Mouse (Mus musculus): Measurements from ENCODE around the gene Olfr649. TPM values are rescaled to one million over a fixed set of nuclear protein-coding genes. Genes with fewer than 3 reads are reported as not detected.

The Olfr649 gene
- polyA plus RNA-seq, 1 experiment from 2014 or later: not detected

- Histone ChIP-seq H3K36me3 (ENCODE audit: control insufficient read depth, insufficient read depth, low read length) (no peaks in the 10 kb centered on the region), H3K27ac (ENCODE audit: low read depth, low read length) (no peak within 1 kb of the TSS), H3K9me3 (replicated peaks; ENCODE audit: control insufficient read depth, low read length) (no peaks in the 10 kb centered on the region), H3K9ac (ENCODE audit: low read length) (no peak within 1 kb of the TSS), H3K4me2 (ENCODE audit: low read length) (no peak within 1 kb of the TSS), H3K27me3 (replicated peaks; ENCODE audit: control insufficient read depth, insufficient read depth, low read length) (no peaks in the 10 kb centered on the region), H3K4me3 (ENCODE audit: low read depth, low read length) (no peak within 1 kb of the TSS), H3K4me1 (ENCODE audit: control insufficient read depth, insufficient read depth, low read length) (no peaks in the 10 kb centered on the region)
- DNase-seq (ENCODE audit: low spot score) (no peak), ATAC-seq (no peak)
- 83% methylated on average over 2 of the region's 2 CpGs for WGBS
Observed at GRCm38 (mm10) chr7:104150456-104150855, 45.3 kb downstream of the Olfr649 start, which contains the start of gene Ubqlnl. TSS of gene Ubqlnl (minus strand) at chr7:104150556.

- Histone ChIP-seq H3K4me1 (ENCODE audit: control insufficient read depth, insufficient read depth, low read length) (no peaks in the 10 kb centered on the region), H3K9ac (ENCODE audit: low read length) (no peak within 1 kb of the TSS), H3K36me3 (ENCODE audit: control insufficient read depth, insufficient read depth, low read length) (no peaks in the 10 kb centered on the region), H3K4me3 (ENCODE audit: low read depth, low read length) (no peak within 1 kb of the TSS), H3K27ac (ENCODE audit: low read depth, low read length) (no peak within 1 kb of the TSS), H3K9me3 (replicated peaks; ENCODE audit: control insufficient read depth, low read length) (no peaks in the 10 kb centered on the region), H3K27me3 (replicated peaks; ENCODE audit: control insufficient read depth, insufficient read depth, low read length) (no peaks in the 10 kb centered on the region), H3K4me2 (ENCODE audit: low read length) (no peak within 1 kb of the TSS)
- WGBS: 87% methylated on average over 3 of the region's 3 CpGs
- no peak for DNase-seq (ENCODE audit: low spot score)
- no peak for ATAC-seq
Observed at GRCm38 (mm10) chr7:104143179-104143578, 52.6 kb downstream of the Olfr649 start, which contains the start of gene Ubqln3. TSS of gene Ubqln3 (minus strand) at chr7:104143279.

Other genes with a start within 250 kb of the Olfr649 start
- gene Olfr635, start 224.8 kb downstream of the Olfr649 start, polyA plus RNA-seq (2014; fragmentation: Nextera tagmentation; extraction: Ambion mirVana): not detected in 2 replicates
- gene Olfr638, start 197.2 kb downstream of the Olfr649 start, polyA plus RNA-seq (2014; fragmentation: Nextera tagmentation; extraction: Ambion mirVana): not detected in 2 replicates
- gene Olfr639, start 178.7 kb downstream of the Olfr649 start, polyA plus RNA-seq (2014; fragmentation: Nextera tagmentation; extraction: Ambion mirVana): not detected in 2 replicates
- not detected in 2 replicates for gene Olfr640, start 170.4 kb downstream of the Olfr649 start, polyA plus RNA-seq (2014; fragmentation: Nextera tagmentation; extraction: Ambion mirVana)
- gene Olfr641, start 160.5 kb downstream of the Olfr649 start, polyA plus RNA-seq (2014; fragmentation: Nextera tagmentation; extraction: Ambion mirVana): not detected in 2 replicates
- not detected in 2 replicates for gene Olfr642, start 143.3 kb downstream of the Olfr649 start, polyA plus RNA-seq (2014; fragmentation: Nextera tagmentation; extraction: Ambion mirVana)
- not detected in 2 replicates for gene 4930516K23Rik, start 134.5 kb downstream of the Olfr649 start, polyA plus RNA-seq (2014; fragmentation: Nextera tagmentation; extraction: Ambion mirVana)
- gene Olfr644, start 124.1 kb downstream of the Olfr649 start, polyA plus RNA-seq (2014; fragmentation: Nextera tagmentation; extraction: Ambion mirVana): not detected in 2 replicates
- not detected in 2 replicates for gene Olfr645, start 110.5 kb downstream of the Olfr649 start, polyA plus RNA-seq (2014; fragmentation: Nextera tagmentation; extraction: Ambion mirVana)
- not detected in 2 replicates for gene Olfr646, start 91.1 kb downstream of the Olfr649 start, polyA plus RNA-seq (2014; fragmentation: Nextera tagmentation; extraction: Ambion mirVana)
- gene Ubqln5, start 66.2 kb downstream of the Olfr649 start, polyA plus RNA-seq (2014; fragmentation: Nextera tagmentation; extraction: Ambion mirVana): not detected in 2 replicates
- gene Olfr643, start 58.6 kb downstream of the Olfr649 start, polyA plus RNA-seq (2014; fragmentation: Nextera tagmentation; extraction: Ambion mirVana): not detected in 2 replicates
- gene Ubqln3, start 52.7 kb downstream of the Olfr649 start, polyA plus RNA-seq (2014; fragmentation: Nextera tagmentation; extraction: Ambion mirVana): not detected in 2 replicates
- not detected in 2 replicates for gene Ubqlnl, start 45.4 kb downstream of the Olfr649 start, polyA plus RNA-seq (2014; fragmentation: Nextera tagmentation; extraction: Ambion mirVana)
- not detected in 2 replicates for gene Olfm5, start 31.2 kb downstream of the Olfr649 start, polyA plus RNA-seq (2014; fragmentation: Nextera tagmentation; extraction: Ambion mirVana)
- 0.27 and 0.33 TPM in 2 replicates for gene Olfr648, start 12.6 kb downstream of the Olfr649 start, polyA plus RNA-seq (2014; fragmentation: Nextera tagmentation; extraction: Ambion mirVana)
- gene Trim6, start 22.8 kb upstream of the Olfr649 start, polyA plus RNA-seq (2014; fragmentation: Nextera tagmentation; extraction: Ambion mirVana): 0.27 TPM in 1 of 2 replicates, not detected in the other
- 0.47 and 0.53 TPM in 2 replicates for gene Trim34a, start 48.5 kb upstream of the Olfr649 start, polyA plus RNA-seq (2014; fragmentation: Nextera tagmentation; extraction: Ambion mirVana)
- gene Trim5, start 92.1 kb upstream of the Olfr649 start, polyA plus RNA-seq (2014; fragmentation: Nextera tagmentation; extraction: Ambion mirVana): 0.07 TPM in 1 of 2 replicates, not detected in the other
- 1.4 and 1.7 TPM in 2 replicates for gene Trim12a, start 119.5 kb upstream of the Olfr649 start, polyA plus RNA-seq (2014; fragmentation: Nextera tagmentation; extraction: Ambion mirVana)
- not detected in 2 replicates for gene Trim34b, start 133.5 kb upstream of the Olfr649 start, polyA plus RNA-seq (2014; fragmentation: Nextera tagmentation; extraction: Ambion mirVana)
- 0.48 and 0.95 TPM in 2 replicates for gene Trim12c, start 157.4 kb upstream of the Olfr649 start, polyA plus RNA-seq (2014; fragmentation: Nextera tagmentation; extraction: Ambion mirVana)
- gene Trim30b, start 173.9 kb upstream of the Olfr649 start, polyA plus RNA-seq (2014; fragmentation: Nextera tagmentation; extraction: Ambion mirVana): not detected in 2 replicates
- not detected in 2 replicates for gene Trim30c, start 204.9 kb upstream of the Olfr649 start, polyA plus RNA-seq (2014; fragmentation: Nextera tagmentation; extraction: Ambion mirVana)